Mouse (Mus musculus): ENCODE measurements at regions not wholly inside any gene's neighbourhood (a gene's known extent, or its start where the extent isn't known, plus 50 kb on each side); places are given as distances from the start of the nearest gene placed in this dataset.

DNA sequence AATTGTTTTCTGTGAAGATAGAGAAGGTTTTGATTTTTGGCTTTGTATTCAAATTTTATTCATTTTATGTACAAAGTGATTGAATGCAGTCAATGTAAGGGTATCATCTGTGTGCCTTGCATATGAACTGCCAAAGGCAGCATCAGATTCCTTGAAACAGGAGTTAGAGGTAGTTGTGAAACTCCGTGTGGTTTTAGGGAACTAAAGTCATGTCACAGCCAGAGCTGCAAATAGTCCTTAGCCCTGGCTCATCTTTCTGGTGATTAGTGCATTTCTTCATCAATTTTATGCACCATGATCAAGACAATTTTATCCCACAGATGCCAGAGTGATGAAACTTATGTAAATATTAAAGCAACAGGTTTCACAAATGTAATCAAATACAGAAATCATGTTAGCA is 534.4 kb downstream of the Flrt2 start:
- no peak for ATAC-seq

DNA sequence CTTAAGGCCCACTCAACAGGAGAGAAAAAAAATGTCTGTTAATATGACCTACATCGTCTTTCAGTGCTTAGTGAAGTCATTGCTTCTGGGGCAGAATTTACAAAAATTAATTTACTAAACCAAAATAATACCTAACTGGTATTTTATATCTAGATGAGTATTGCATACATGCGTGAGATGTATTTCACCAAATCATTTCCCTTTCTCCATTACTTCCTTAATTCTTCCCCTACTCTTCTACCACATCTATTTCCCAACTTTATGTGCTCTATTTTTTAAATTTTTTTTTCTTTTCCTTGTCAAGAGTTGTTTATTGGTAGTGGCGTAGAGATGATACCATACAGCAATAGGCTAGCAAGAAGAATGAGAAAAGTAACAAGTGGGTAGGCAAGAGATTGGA is 536.7 kb downstream of the Flrt2 start:
- no peak for ATAC-seq

DNA sequence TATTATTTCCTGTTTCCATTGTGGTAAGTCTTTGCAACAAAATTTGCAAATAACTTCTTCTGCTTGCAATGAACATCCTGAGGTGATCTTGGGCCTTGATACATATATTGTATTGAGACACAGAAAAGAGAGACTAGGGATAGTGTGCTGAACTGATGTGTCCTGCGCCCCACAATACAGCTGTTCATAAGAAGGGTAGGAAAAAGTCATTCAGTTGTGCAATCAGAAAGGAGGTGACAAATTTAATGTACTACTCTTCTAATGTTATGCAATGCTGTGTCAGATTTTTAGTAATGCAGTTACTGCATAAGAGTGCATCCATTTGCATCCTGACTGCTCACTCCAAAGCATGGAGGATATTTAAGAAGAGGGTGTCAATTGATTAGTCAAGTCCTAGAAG is 543.5 kb downstream of the Flrt2 start:
- no peak for ATAC-seq

DNA sequence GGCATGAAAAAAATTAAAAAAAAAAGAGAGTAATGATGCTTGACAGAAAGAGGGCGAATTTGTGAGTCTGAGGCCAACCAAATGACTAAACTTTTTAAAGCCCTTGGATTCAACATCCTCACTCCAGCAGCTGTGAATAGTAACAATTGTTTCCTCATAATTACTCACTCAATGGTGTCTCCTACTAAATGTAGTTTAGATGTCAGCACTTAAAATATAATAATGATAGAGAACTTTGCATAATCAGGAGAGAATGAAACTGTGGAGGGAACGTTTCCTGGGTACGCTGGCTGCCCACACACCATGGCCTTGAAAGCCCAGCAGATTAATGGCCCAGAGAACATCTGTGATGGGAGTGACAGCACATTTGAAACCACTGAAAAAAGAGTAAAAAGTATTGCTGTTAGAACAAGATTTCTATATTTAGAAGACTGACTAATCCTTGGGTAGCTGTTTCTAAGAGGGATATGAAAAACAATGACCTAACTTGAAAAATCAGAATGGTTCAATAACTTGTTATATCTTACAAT is 544.0 kb downstream of the Flrt2 start:
- no peak for ATAC-seq

DNA sequence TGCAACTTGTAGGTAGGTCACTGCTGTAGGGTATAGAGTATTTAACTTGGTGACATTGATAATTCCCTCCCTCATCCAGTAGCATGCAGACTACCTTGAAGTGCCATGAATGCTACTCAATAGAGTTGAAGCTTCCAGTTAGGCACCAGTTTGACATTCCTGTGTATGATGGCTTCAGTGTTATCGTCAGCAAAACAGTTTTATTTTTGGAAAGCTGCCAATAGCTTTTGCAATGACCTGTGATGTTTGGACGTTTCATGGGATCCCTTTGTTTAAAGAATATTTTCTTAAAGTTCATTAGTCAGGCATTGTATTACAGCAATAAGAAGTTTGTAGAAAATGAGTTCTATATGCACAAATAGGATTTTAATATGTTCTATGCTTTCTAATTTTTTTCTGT is 547.6 kb downstream of the Flrt2 start:
- no peak for ATAC-seq

DNA sequence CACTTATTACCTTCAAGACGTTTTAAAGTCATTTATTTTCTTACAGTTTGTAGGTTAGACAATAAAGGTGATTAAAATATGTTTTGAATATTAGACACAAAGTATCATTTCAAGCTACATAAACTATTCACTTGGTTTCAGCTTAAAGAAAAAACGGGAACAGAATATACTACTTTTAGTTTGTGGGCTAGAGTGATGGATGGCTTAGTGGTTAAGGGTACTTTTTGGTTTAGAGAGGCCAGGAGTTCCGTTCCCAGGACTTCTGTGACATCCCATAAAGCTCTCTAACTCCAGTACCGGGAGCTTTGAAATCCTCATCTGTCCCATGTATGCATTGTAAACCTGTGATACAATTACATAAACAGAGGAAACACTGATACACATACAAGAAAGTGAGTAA is 570.0 kb downstream of the Flrt2 start:
- no peak for ATAC-seq

DNA sequence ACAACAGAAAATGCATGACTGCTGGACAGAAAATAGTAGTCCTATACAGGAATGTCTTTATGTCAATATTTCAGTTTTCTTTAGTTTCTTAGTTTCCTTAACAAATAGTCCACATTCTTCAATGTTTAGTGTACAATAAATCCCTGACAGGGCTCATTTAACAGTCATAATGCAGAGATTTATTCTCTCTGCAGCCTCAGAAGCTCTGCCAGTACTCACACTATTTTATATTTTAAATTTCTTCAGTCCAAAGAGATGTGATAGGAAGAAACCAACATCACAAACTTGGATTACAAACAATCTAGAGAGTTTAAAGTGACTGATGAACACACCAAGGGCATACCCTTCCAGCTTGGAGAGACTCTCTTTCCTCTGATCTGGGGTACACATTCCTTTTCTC is 583.9 kb downstream of the Flrt2 start:
- no peak for ATAC-seq

DNA sequence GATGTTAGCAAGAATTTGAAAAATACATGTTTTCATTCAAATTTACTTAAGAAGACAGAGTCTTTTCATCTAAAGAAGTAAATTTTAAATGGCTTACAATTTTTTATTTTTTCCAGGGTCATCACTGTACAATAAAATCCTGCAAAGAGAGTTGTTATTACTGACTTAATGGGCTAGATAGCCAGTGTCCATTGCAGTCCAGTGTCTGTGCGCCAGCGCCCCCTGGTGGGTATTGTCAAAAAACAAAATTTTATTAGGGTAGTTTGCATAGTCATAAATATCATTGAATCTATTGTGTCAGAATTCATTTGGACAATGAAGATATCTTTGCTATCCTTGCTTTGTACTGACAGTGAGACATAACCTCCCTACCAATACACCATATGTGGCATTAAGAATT is 619.1 kb downstream of the Flrt2 start:
- no peak for ATAC-seq

DNA sequence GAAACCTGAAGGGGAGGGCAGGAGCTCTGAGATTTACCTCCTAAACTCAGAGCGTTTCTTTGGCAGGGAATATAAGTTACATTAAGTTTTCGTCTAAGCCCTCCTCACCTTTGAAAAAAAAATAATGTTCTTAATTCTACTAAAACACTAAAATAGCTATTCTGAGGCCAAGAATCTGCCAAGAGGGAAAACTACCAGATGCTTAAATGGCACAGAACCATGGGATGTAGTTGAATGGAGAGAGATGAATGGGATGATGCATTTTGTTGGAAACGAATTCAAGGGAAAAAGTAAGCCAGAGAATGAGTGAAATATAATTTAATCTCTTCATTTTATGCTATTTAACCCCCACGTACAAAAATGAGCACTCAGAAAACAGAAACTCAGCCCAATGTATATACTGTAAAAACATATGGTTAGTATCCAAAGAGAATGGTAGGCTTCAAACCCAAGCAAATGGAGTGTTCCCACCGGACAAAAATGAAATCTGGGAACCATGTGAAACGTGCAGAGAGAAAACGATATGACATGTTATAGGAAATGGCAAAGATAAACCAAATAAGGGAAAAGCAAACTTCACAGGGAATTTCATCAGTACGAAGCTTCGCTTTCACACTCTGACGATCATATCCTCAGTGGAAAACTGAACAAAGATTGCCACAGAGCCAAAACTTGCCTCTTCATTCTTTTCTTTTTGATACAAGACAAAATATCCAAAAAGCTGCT is 631.2 kb downstream of the Flrt2 start:
- ATAC-seq = no peak

DNA sequence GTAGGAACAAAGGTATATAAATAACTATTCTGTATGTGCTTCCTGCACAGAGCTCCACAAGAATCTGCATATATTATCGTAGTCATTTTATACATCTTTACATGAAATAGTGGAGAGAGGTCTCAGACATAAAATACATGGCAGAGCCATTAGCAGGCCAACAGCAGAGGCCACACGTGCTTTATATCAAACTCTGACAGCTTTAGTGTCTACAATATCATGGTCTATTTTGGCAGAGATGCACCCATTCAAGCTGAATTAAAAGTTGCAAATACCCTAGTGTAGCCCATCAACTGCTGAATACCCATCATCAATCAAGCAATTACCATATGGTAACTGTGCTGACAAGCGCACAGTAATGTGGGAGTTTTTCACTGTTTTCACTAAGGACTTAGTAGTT is 659.1 kb downstream of the Flrt2 start:
- ATAC-seq = no peak

DNA sequence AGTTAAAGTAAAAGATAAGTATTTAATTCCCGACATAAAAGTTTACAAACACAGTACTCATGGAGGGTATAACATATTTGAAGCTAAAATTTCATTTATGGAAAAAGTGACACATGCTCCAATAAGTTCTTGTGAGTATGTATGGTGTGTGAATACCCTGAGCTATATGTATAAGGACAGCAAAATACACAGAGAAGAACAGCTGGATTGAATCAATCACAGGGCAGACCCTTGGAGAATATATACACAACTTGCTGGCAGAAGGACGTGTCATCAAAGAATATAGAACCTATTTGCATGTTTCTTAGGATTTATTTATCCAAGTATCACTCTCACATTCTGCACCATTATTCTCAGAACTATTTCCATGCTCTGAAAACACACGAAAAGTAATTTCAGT is 686.9 kb downstream of the Flrt2 start:
- ATAC-seq = no peak

DNA sequence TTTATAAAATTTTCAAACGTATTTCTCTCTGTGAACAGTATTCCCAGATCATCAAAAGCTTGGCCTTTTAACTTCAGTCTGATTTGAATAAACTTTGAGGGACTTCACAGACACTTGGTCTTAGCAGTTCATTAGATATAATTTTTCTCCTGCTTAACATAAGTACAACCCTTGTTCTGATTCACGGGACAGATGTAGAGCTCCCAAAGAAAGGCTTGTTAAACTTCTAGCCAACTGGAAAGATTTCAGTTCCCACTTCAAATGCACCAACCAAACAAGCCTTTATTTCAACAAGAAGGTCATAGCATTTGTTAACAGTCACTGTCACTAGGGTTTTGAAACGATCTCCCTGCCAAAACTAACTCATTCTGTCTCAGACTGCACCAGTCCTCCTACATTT is 727.1 kb downstream of the Flrt2 start:
- ATAC-seq = no peak

DNA sequence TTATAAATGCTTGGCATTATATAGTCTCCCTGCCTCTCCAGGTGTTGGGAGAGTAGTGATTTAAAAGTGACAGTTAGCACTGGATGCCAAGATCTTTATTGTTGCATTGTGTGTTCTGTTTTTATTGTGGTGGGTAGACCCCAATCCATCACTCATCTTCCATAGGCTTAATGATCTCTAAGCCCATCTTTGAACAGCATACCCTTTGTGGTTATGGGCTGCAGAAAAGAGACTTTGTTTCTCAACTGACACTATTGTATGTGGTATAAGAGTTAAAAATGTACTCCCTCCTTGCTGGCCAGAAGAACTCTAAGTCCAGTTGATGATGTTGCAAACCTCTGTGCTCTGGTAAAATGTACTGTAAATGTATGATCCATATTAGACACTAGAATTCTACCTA is 727.5 kb downstream of the Flrt2 start:
- no peak for ATAC-seq

DNA sequence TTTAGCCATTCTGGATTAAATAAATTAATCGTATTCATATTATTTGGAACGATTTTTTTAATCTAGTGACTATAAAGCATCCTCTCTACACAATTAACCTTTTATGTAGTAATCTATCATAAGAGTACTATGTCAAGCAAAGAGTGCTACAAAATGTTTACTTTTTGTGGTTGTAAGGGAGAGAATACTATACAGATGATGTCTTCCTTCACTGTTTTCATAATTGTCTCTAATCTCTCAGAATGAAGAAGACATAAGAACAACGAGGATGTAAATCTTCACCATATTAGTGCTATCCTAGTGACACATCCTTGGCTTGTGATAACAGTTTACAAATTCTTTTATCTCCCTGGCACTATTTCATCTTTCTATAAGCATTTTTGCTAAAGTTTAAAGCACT is 735.6 kb downstream of the Flrt2 start:
- no peak for ATAC-seq

DNA sequence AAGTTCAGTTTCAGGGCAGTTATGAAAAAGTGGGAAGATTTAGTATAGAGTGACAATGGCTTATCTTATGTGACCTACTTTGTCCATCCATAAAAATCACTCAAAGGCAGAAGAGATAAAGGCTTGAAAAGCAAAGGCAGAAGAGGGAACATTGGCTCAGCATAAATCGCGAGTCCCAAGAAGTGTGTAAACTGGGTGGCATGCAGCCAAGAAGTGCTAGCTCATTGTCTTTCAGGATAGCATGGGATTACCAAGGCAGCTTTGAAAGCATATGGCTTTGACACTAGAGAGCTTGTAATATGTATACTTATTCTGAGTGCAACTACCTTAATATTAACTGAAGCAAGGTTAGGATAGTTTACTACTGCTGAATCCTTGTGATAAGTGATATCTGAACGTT is 750.5 kb downstream of the Flrt2 start:
- ATAC-seq = no peak

DNA sequence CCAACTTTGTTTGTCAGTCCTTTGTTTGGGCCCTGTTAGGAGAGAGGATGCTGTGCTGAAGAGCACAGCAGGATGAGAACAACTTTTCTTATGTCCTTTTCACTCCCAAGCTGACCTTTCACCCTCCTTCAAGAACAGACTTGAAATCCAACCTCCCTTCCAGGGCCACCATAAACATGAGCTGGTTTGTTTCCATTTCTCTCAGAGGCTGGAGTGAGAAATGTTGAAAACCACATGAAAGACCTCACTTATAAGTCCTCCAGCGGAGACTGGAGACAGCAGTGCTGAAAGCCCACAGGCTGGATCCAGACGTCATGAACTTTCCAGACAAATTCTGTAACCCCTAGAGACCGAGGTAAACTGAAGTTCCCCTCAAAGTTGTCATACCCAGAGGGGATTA is 761.3 kb downstream of the Flrt2 start:
- ATAC-seq = no peak

DNA sequence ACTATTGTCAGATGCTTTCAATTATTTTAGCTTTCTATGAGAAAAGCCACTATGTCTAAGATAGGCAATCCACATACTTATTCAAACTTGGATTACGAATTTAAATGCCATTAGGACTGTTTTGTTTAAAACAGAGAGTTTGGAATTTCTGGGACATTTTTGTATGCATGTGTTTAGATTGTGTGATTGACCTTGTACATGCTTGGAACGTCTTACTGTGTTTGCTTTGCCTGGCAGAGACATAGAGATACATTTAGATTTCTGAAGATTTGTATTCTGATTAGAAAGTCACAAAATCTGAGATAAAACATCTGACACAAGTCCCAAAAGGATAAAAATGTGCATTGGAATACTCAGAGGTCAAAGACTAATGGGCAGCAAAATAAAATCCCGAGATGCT is 784.3 kb downstream of the Flrt2 start:
- no peak for ATAC-seq

DNA sequence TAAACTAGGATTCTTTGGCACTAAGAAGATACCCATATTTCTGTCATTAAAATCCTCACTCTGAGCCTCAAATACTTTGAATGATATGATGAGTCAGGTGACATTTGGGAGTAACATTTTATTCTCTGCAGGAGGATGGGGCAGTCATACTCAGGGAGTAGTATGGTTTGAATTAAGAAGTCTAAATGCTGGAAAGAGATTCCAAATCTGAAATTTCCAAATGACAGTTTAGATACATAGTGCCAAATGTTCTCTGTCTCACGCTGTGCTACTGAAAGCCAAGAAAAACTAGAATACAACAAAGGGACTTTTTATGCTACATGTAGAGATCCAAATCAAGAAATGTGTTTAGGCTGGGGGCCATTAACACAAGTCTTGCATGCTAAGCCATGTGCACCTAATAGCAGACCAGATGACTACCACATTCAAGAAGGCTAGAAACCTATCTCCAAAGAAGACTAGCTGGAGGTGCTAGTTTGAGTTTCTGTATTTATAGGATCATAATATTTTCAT is 796.5 kb downstream of the Flrt2 start:
- ATAC-seq = no peak

DNA sequence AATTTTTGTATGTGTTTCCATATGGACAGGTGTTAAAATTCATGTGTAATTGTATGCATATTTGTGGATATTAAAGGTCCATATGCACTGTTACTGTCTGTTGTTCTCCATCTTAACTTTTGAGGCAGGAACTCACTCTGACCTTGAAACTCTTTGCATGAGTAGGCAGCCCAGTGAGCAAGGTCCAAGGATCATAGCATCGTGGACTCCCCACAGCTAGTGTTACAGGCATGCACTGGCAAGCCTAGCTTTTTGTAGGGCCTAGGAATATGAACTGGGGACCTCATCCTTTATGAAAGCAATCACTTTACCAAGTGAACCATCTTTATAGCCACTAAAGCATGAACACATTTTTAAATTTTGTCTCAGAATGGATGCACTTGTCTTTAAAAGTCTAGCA is 817.6 kb downstream of the Flrt2 start:
- no peak for ATAC-seq

DNA sequence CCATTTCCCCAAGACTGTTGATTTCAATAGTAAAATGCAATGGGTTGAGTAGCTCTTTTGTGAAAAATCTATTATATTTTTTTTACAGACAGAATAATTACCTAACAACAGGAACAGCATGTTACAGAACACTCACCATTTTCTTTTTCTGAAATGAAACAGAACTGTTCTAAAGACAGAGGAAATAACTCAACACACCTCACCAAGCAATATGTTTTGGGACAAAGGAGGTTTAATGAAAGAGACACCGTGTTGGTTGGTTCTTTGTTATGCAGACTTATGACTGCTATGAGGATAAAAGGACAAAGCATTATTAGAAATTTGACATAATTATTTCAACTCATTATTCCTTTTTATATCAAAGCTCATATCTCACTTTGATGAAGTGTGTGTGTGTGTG is 866.8 kb downstream of the Flrt2 start:
- ATAC-seq = no peak

DNA sequence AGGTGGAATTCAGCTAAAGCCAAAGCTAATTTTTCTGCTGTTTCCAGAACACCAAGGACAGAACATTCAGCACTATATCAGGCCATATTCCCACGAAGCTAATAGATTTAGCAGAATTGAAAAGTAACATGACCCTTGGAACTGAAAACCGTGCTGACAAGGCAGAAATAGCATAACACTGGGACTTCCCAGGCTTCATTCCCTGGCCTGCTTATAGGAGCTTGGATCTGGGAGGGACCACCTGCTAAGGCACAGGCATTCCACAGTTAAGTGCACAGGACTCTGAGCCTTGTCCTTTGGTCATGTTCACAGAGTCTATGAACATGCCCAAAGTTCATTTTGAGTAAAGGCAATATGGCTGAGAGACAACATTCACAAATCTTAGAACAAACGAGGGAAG is 902.8 kb downstream of the Flrt2 start:
- ATAC-seq = no peak

DNA sequence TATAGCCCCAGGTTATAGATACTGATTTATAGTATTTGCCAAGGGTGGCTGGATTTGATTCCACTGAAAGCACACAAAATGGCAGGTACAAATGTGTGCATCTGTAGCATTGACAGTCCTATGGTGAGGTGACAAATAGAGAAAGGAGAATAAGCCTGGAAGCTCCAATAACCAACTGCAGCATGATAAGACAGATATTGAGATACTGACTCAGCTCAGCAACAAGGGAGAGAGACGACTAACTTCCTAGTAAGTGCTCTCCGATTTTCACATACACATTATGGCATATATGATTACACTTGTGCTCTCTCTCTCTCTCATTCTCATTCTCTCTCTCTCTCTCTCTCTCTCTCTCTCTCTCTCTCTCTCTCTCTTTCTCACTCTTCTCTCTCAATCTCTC is 923.1 kb downstream of the Flrt2 start:
- no peak for ATAC-seq

DNA sequence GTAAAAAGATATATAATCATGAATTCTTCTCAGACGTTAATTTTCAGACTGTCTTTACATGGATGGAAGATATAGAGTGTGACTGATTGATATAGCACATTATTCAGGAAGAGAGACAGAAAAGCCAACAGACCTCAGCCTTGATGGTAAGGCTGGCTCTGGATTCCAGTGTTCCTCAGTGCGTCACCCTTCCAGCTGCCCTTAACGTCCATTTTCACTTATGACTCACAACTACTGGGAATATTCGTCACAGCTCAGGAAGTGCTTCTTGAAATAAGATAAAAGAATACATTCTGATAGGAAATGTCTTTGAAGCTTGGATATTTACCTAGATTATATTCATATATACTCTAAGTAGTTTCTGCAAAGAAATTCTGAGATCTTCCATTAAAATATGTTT is 923.8 kb downstream of the Flrt2 start:
- peak; percentile 53 for ATAC-seq

DNA sequence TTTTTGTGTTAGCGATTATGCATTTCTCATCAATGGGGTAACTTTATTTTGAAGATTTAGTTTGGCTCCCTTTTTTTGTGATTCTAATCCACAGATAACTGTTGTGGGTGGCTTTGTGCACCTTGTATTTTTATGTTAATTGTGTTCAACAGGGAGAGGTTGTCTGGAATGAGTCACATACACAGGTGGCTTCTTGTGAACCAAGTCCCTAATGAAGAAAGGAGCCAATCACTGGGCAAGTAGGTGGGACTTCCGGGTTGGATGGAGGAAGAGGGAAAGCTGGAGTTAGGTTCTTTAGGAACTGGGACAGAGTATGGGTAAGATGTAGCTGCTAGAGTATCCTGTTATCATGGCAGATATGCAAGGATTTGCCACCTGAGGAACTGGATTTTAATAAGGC is 925.2 kb downstream of the Flrt2 start:
- no peak for ATAC-seq
